Mouse (Mus musculus) right cerebral cortex, postnatal 4 days (tissue): Measurements from ENCODE around the gene Vcam1.

Source experiments
- DNase-seq: peaks from one replicate; pipeline ENCODE4 v3.0.0-alpha.2; 2022

Gene Vcam1

DNA sequence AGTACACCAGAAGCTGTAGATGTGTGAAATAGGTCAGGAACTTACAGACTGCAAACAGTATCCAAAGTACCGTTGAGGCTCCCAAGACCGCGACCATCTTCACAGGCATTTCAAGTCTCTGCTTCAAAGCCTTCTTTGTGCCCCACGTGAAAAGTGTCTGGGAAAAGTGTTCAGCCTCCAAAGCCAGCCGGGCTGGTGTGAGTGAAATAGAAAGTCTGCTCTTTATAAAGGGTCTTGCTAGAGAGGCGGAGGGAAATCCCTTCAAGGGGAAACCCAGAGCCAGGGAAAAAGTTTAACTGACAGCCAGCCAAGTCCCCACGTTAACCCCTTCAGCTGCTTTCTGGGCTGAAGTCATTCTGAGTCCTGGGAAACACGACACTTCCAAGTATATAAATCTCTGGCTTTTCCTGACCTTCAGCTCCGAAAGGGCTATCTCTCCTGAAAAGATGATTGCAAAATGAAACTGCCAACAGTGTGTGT is at the start of gene Vcam1:
TSS of gene Vcam1 (minus strand) at position 430 of the 480 bp plus-strand sequence.
- peak; percentile 41 for DNase-seq

DNA sequence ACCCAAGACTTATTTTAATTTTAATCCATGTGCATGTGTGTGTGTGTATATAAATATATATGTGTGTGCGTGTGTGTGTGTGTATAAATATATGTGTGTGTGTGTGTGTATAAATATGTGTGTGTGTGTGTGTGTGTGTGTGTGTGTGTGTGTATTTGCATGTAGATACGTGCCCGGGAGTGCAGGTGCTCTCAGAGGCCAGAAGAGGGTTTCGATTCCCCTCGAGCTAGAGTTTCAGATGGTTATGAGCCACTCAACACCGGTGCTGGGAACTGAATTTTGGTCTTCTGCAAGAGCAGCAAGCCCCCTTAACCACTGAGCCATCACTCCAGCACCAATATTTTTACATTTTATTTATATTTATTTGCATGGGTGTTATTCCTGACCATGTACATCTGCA is 45.6 kb upstream of the Vcam1 start:
- DNase-seq: no peak

DNA sequence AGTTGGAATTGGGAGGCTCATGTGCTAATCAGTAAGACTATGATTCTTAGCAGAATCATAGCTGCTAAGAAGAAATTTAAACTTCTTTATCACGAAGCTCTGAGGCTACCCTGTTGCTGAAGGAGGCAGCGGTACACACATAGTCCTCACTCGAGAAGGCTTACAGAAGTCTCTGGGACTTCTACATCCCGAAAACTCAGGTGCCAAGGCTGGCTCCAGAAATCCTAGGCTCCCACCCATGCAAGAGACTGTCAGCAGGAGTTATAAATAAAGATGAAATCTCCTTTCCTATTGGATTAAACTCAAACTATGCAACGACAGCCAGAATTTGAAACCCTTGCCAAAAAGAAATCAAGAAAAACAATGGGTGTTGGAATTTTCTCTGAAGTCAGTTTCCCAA is 42.0 kb upstream of the Vcam1 start:
- DNase-seq: no peak

DNA sequence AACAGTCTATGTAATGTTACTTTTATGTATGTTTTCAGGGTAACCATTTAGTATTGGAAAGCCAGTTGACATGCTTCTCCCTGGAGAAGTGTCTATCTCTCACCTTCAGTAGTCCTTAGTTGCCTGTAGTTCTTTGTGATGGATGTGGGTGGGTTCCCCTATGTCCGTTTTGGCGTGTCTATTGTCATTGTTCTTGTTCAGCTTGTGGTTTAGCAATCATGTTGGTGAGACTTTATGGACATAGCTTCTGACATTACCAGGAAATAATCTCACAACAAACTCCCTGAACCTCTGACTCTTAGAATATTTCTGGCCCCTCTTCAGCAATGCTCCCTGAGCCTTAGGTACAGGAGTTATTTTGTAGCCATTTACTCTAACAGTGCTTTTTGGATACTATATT is 38.6 kb upstream of the Vcam1 start:
- DNase-seq: no peak

DNA sequence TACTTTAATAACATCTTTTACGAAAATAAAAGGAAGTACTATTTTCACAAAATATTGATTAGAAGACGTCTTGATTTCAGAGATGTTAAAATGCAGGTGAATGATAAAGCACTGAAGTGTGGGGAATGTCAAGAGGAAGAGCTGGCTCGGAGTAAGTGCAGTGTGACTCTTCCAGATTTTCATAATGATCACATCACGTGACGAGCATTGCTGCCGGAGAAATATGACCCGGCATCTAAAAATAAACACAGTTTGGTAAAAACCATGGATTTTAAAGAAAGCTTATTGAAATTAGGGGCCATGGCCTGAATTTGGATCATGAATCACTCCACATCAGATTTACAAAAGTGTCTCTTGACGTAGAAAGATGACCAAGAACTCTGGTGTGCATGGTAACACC is 36.8 kb upstream of the Vcam1 start:
- no peak for DNase-seq

DNA sequence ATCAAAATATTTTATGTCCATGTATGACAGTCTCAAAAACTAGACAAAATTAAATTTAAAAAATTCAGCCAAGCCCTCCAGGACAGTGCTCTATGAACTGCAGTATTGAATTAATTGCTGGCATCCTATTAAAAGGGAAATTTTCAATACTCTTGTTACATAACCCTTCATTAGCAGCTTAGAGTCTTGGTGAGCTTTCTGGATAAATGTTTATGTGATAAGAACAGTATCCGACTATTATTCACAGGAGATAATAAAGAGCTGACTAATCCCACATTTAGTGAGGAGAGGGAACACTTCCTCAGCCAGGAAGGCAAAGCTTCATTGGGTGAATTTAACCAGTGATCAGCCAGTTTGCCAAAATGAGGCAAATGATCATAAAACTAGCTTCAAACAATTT is 35.5 kb upstream of the Vcam1 start:
- DNase-seq: no peak

DNA sequence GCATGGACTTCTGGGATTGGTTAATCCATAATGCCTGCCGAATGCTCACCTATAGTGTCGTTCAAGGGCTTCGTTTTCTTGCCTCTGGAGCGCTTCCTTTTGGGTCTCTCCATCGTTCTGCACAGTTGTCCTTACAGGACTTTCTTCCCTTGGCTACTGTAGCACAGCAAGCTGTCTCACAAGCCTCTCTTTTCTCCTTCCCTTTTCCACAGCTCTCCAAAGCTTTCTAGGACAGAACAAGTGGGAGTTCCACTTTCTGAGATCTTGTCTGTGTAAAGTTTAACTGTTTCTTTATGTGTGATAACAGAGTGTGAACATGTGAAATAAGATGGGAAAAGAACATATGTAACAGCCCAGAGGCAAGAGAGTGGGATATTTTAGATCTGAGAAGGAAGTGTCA is 34.0 kb upstream of the Vcam1 start:
- no peak for DNase-seq

DNA sequence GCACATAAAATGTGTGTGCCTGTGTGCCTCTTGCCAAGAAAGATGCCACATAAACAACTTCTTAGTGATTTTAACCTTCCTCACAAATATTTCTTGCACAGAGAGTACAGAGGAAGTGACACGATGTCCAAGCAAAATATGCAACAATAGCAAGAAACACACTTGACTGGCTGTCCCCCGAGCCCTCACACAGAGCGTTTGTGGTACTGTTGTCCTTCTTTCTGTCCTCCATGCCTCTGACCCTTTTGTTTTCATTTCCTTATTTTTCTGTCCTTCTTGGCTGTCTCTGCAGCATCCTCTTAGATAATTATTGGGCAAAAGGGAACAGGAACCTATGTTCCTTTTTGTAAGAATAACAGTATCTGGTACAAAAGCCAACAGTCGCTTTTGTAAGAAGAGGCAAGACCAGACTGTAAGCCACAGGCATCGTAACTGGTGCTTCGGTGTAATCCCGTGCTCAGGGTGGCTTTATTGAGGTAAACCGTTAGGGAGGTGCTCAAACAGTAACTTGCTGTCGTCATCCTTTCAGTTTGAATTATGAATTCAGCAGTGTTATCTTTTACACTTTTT is 32.7 kb upstream of the Vcam1 start:
- DNase-seq: no peak

DNA sequence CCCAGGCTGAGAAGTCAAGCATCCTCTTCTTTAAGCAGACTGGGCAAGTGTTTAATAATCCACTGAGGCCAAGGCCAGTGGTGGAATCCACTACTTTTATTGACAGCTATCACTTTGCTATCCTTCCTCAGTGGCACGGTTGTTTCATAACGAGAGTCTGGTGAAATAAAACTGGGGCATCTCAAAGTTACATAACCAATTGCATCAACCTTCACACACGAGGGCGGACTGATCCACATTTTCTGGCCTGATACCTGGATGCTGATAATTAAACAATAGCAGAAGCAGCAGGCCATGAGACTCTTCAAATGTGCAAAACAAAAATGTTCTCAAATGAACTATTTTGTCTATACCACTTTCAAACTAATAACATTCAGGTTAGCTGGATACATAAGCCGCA is 29.9 kb upstream of the Vcam1 start:
- no peak for DNase-seq

DNA sequence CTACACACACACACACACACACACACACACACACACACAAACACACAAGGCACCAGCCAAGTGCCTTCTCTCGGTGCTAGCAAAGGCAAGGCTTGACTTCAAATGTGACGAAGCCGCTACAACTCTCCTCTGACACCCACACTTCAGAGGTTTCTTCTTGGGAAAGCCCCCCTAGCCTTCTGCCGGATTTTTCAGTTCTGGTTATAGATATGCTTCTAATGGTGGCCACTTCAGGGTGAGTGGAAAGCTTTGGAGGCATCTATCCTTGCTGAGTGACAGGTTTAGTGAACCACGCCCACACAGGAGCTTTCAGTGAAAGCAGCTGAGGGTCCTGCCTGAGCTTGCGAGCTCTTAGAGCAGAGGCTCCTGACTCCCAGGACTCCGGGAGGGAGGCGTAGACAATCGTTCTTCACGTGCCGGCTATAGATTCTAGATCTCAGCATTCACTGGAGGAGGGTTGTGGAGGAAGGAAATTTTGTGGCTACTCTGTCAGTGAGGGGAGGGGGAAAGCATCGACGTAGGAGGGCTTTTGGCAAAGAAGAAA is 28.0 kb upstream of the Vcam1 start:
- no peak for DNase-seq

DNA sequence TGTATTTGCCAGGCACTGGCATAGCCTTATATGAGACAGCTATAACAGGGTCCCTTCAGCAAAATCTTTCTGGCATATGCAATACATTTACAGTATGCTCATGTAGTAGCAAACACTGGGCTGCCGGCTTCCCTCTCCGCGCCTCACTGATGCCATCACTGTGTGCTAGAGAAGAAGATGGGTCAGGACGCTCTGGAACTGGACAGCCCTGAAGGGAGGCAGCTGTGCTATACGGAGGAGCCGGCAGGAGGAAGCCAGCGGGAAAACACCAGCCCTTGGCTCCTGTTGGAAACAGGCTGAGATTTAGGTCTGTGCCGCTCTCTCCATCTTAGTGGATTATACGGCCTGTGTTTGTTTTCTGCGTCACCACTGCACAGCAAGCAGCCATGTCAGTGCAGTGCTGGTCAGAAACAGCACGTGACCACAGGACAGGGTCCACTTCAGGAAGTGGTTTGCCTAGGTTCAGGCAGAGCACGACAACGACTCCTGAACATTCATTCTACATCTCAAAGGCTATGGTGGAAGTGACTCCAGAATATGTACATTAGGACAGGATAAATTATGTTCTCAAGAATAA is 20.7 kb upstream of the Vcam1 start:
- no peak for DNase-seq

DNA sequence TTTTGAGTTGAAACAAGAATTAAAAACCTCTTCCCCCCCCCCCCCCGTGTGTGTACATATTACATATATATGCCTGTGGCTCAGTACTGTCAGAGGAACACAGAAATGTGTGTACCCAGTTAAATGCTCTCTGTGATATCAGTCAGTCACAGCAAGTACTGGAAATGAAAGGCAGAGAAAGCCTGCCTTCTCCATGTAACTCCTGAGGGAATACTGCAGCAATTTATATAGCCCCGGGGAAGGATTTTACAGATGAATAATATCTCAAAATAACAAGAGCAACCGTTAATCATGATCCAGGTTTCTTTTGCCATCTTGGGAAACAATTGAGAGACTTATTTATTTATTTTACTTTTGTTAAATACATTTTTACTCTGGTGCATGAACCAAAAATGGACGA is 19.6 kb upstream of the Vcam1 start:
- no peak for DNase-seq

DNA sequence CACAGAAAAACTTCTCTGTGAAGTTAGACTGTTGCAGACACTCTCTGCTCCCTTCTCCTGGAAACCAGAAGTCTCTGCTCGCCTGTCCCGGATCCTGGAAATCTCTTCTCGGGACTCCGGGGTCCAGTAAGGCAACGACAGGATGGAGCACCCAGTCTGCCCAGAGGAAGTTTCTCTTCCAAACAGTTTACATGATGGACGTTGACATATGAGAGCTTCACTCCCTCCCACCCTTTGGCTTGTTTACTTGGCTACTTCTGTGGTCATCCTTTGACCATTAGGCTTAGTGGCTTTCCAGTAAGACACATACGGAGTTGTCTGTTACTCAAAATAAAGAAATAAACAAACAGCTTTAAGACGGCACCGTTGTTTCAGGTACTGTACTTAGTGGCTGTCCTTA is 19.2 kb upstream of the Vcam1 start:
- no peak for DNase-seq

DNA sequence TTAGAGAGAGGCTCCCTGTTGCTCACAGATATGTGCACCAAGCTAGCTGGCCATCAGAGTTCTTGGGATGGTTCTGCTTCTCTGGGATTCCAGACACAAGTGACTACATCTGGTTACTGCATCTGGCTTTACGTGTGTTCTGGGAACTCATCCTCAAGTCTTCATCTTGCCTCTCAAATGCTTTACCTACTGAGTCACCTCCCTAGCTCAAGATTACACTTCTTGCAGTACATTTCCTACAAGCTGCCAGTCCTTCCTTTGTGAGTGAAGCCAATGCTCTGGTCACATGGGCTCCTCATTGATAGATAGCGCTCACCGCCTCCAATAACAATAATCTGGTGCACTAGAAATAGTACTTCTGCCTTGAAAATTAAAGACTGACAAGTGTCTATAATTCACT is 11.7 kb upstream of the Vcam1 start:
- DNase-seq: no peak

DNA sequence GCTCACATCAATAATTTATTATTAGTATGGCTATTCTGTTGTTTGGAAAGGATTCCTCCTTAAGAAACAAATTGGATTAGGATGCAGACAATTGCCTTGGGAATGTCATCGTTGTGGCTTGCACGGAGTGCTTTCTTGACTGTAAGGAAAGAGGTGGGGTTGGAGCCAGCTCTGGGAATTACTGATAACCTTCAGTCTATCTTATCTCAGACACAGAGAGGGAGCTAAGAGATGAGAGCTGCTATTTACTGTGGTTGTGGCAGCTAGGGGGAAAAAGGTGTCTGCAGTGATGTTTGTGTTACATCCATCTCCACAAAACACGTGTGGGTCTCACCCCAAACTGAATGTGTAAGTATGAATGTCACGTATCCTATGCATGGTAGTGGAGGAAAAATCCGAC is 9.5 kb upstream of the Vcam1 start:
- no peak for DNase-seq

DNA sequence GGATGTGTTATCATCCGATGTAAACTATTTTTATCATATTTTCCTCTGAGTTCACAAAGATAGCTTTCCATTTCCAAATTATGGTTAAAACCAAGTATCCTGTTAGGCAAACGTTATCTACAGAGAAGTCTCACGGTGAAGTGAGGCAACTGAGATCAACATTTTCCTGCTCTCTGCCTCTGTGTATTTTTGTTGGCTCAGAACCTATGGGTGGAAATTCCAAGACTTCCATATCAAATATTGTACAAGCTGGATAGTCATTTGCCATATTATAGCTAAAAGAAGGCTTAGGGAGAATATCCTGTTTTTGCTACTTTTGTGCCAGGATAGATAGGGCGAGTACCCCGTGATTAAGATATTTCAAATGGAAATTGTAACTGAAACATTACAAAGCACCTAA is 8.6 kb upstream of the Vcam1 start:
- DNase-seq: no peak

DNA sequence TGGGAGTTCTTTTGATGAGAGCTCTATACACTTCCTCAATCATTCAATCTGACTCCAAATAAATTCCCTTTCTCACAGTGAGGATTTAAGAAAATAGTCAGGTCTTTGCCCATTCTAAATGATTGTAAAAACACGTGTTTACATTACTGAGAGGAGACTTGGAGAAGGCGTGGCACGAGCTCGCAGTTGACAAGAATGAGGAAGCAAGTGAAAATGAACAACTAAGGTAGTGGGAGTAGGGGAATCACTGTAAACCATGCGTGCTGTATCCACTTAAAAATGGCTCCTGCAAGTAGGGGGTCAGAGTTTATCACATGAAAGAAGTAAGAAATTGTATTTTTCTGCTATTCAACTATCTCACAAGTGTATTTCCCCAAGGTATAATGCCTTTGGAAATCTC is 3.9 kb upstream of the Vcam1 start:
- DNase-seq: no peak

DNA sequence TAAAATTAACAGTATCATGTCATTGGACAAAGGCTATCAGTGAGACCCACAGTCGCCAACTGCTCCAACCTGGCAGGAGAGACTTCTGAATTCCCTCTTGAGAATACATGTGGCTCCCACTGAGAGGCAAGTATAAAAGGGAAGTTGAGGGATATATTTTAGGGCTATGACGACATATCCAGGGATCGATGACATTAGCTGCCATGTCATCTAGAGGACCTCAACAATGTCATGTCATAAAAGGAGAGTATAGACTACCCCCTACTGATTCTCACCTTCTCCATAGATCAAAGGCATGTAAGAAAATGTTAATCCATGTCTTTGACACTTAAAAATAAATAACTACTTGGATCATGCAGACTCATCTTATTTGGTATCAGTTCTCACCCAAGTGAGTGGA is 1.2 kb upstream of the Vcam1 start:
- no peak for DNase-seq

DNA sequence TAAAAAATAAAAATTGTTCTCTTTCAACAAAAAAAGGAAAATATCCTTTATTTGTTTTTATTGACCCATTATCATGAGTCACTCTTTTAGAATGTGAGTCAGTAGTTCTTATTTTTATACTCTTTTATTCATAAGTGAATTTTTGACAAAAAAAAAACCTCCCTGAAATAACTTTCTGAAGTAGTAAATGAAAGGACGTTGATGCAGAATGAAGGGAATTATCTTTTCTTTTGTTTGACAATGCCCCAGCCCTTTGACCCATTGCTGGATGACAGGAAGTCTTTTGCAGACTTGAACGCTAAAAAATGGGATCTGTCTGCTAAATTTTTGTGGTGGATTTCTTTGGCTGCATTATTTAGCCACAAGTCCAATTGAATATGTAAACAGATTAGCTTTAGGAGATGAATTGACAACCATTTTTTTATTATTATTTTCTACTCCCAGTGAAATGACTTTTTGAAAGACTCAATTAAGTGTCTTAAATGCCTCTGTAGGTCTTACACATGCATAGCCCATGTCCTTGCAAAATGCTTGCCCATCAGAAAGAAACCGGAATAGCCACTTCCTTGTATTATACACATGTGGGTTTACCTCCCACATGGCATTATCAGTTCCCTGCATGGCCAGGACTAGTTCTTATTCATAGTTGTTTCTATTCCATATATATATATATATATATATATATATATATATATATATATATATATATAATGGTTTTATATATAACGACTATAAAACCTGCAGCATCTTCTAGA is 530 bp upstream of the Vcam1 start:
- no peak for DNase-seq

DNA sequence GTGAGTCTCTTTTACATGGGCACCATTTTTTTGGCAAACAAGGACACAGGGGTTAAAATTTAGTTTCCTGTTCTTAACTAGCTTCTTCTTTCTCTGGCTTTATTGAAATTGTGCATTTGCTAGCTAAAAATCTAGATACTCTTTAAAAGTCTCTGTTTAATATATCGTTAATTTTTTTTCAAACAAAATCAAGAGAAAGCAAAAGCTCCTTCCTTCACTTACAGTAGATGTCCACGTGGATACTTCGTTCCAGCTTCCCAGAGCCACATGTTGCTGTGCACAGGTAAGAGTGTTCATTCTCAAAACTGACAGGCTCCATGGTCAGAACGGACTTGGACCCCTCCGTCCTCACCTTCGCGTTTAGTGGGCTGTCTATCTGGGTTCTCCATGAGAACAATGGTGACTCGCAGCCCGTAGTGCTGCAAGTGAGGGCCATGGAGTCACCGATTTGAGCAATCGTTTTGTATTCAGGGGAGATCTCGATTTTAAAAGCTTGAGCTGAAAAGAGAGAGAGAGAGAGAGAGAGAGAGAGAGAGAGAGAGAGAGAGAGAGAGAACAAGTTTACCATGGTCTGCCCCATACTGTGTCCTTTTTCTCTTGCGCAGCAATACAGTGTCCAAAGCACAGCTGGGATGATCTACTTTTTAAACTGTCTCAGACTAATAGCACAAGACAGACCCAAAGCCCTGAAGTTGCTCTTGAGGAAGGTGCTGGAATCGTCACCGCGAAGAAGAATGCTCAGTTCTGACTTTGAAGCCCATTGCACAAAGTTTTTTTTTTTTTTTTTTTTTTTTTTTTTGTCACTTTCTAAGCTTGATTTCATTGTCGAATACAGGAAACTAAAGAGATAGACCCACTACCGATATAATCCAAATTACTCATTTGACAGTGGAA is 930 bp downstream of the Vcam1 start:
- DNase-seq: no peak

DNA sequence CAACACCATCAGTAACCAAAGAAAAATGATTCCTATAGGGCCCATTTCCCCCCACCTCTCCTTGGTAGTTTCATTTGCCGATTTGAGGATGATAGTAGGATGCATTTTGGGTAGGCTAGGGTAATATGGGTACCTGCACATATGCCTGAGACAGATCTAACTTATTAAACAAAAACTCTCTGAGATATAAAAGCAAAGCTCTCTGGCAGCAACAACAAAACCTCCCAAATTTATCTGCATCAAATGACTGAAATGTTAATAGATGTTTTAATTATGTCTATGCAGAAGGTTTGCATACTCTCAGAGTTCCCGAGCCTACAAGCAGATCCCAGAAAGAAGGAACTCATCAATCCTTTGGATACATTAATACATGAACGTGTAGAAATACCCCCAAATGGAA is 1.7 kb downstream of the Vcam1 start:
- no peak for DNase-seq

DNA sequence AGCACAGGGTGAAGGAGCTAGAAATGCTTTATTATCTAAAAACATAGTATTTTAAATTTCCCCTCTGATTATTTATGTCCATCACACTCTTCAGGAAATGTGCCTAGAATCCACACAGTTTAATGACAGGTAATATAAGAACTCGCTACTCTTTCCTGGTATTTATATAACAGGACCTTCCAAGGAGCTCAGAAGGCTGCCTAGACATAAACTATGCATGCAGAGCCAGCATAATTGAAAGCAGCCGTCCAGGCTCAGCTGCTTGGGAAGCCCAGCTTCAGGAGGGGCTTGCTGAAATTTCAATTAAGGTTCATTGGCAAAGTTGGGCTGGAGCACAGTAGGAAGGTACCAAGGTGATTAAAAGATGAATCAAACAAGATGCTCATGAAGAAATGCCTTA is 2.2 kb downstream of the Vcam1 start:
- DNase-seq: no peak

DNA sequence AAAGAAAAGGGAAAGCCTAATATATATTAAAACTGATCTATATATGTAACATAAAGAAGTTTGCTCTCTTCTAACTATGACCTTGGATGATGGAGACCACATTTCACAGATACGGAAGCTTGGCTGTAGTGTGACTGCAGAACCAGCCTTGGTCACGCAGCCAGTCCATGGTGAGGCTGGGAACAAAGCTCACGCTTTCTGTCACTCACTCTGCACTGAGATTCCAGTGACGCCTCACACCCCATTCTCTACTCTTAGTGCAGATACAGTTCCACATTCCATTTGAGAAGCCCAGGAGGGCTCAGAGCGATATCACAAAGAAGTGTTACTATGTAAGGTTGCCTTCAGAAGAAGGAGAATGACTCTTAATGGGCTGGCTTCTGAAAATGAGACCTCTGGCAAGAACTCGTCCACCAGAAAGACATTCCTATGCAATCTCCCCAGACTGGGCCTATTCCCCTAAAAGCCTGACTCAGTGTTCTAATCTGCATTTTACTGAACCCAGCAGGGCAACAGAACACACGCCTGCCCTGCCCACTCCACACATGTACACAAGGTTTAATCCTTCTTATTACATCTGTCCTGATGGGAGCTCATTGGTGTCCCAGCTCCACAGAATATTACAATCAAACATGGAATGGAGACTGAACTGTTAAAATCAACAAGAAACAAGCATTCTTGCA is 2.8 kb downstream of the Vcam1 start:
- DNase-seq: no peak
